Mouse (Mus musculus): ENCODE measurements at regions not wholly inside any gene's neighbourhood (a gene's known extent, or its start where the extent isn't known, plus 50 kb on each side); places are given as distances from the start of the nearest gene placed in this dataset.

- ATAC-seq (ENCODE audit: low FRiP score) = no peak
- Histone ChIP-seq H3K4me3 (ENCODE audit: low read depth, low read length) (no peak overlapping the region), H3K36me3 (ENCODE audit: control insufficient read depth, insufficient read depth, low read length) (no peaks in the 10 kb centered on the region), H3K4me2 (no peak overlapping the region), H3K9me3 (ENCODE audit: control insufficient read depth, low read length) (no peaks in the 10 kb centered on the region; the same call in 1 of the 2 replicates), H3K4me1 (ENCODE audit: control insufficient read depth, insufficient read depth, low read length) (no peaks in the 10 kb centered on the region), H3K27me3 (ENCODE audit: control insufficient read depth, insufficient read depth, low read length) (no peaks in the 10 kb centered on the region), H3K9ac (ENCODE audit: low read length) (no peak overlapping the region), H3K27ac (ENCODE audit: low read depth, low read length) (no peak overlapping the region)
- no peak for DNase-seq (ENCODE audit: low spot score, missing footprints)
- WGBS = 90% methylated on average over 2 of the region's 2 CpGs
These were observed 239.0 kb downstream of the Rplp1 start for GRCm38 (mm10) chr9:61675366-61675765.

DNA sequence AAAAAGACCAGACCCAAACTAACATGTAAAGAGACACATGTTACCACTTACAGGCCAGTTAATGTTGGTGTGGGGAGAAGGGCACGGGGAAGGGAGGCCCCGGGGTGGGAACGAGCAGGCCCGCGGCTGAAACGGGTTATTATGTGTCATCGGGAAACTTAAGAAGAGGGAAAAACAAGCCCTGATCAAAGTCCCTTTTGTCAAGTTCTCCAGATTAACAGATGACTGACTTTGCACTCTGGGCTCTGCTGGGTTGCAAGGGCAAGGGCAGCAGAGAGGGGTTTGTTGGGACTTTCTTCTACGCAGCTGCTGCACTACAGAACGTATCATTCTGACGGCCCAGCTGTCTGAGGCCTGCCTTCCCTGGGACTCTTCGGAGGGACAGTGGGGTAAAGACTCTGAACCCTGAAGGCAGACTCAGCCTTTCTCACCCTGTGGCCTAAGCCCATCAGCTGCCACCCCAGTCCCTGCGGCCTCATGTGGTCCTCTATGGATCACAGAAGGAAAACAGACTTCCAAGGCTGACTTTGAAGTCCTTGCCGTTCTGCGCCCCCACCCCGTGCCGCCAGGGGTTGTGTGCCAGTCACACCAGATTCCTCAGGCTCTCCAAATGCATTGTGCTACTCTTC is 240.7 kb downstream of the Rplp1 start:
- no peaks in the 10 kb centered on the region; the same call in 1 of the 2 replicates for H3K9me3 ChIP-seq (ENCODE audit: control insufficient read depth, low read length)
- WGBS = 65% methylated on average over 16 of the region's 16 CpGs
- DNase-seq (ENCODE audit: low spot score, missing footprints) = no peak
- no peaks in the 10 kb centered on the region for H3K36me3 ChIP-seq (ENCODE audit: control insufficient read depth, insufficient read depth, low read length)
- H3K4me3 ChIP-seq (ENCODE audit: low read depth, low read length) = no peak overlapping the region
- H3K4me1 ChIP-seq (ENCODE audit: control insufficient read depth, insufficient read depth, low read length) = no peaks in the 10 kb centered on the region
- ATAC-seq (ENCODE audit: low FRiP score) = no peak
- H3K27ac ChIP-seq (ENCODE audit: low read depth, low read length) = no peak overlapping the region
- H3K4me2 ChIP-seq = no peak overlapping the region
- H3K27me3 ChIP-seq (ENCODE audit: control insufficient read depth, insufficient read depth, low read length) = no peaks in the 10 kb centered on the region
- H3K9ac ChIP-seq (ENCODE audit: low read length) = no peak overlapping the region

DNA sequence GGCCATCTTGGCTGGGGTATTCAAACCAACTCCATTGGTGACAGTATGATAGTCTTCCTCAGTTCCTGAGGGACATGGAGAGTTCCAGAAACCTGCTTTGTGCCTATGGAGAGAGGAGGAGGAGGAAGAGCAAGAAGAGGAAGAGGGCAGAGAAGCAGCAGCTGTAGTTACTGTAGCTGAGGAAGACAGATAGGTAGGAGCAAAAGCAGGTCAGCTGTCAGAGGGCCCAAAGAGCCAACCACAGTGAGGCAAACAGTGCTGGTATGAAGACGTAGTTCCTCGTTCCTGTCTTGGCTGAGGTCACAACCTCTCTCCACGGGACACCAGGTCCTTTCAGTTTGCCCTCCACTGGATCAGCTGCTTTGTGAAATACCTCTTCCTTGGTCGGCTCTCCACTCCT is 243.4 kb downstream of the Rplp1 start:
- H3K4me1 ChIP-seq (ENCODE audit: control insufficient read depth, insufficient read depth, low read length) = no peaks in the 10 kb centered on the region
- no peak overlapping the region for H3K4me2 ChIP-seq
- H3K36me3 ChIP-seq (ENCODE audit: control insufficient read depth, insufficient read depth, low read length) = no peaks in the 10 kb centered on the region
- no peak overlapping the region for H3K9ac ChIP-seq (ENCODE audit: low read length)
- no peak for DNase-seq (ENCODE audit: low spot score, missing footprints)
- no peak for ATAC-seq (ENCODE audit: low FRiP score)
- WGBS = 57% methylated on average over 4 of the region's 4 CpGs
- no peaks in the 10 kb centered on the region; the same call in 1 of the 2 replicates for H3K9me3 ChIP-seq (ENCODE audit: control insufficient read depth, low read length)
- no peak overlapping the region for H3K4me3 ChIP-seq (ENCODE audit: low read depth, low read length)
- no peak overlapping the region for H3K27ac ChIP-seq (ENCODE audit: low read depth, low read length)
- H3K27me3 ChIP-seq (ENCODE audit: control insufficient read depth, insufficient read depth, low read length) = no peaks in the 10 kb centered on the region

DNA sequence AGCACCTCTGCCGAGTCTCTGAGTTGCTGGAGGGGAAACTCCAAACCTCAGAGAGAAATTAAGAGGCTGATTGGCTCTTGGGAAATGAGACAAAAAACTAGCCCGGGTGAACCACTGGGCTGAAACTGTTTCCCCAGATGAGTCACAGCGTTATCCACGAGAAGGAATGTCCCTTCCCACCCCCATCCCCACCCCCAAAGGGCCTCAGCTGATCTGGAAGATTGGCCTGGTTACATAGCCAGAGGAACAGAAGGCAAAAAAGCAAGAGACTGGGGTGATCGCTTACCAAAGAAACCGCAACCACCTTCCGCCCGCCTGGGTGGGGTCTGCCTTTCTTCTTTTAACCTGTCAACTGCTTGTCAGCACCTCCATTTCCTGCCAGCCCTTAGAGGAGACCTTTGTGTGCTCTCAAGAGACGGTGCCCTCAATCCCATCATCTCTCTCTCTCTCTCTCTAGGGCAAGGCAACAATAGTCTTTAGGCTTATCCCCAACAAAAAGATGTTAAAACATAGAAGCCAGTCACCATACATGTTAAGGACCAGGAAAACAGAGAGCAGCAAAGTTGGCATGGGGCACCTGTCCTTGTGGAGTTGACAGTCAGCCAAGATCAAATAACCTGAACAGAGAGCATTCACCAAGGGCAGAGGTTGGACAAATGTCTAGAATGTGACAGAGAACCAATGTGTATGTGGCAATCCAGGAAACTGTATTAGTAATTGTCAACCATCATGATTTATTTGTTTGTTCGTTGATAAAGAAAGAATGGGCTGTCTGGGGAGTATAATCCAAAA is 244.4 kb downstream of the Rplp1 start:
- no peak for ATAC-seq (ENCODE audit: low FRiP score)
- H3K27ac ChIP-seq (ENCODE audit: low read depth, low read length) = no peak overlapping the region
- WGBS = 53% methylated on average over 10 of the region's 10 CpGs

GRCm38 (mm10) chr9:61668723-61669122 is 245.6 kb downstream of the Rplp1 start:
- H3K9me3 ChIP-seq (ENCODE audit: control insufficient read depth, low read length) = no peaks in the 10 kb centered on the region; the same call in 1 of the 2 replicates
- no peak overlapping the region for H3K4me2 ChIP-seq
- H3K27ac ChIP-seq (ENCODE audit: low read depth, low read length) = no peak overlapping the region
- H3K9ac ChIP-seq (ENCODE audit: low read length) = no peak overlapping the region
- DNase-seq (ENCODE audit: low spot score, missing footprints) = no peak
- H3K4me1 ChIP-seq (ENCODE audit: control insufficient read depth, insufficient read depth, low read length) = no peaks in the 10 kb centered on the region
- ATAC-seq (ENCODE audit: low FRiP score) = no peak
- 72% methylated on average over 8 of the region's 8 CpGs for WGBS
- no peaks in the 10 kb centered on the region for H3K36me3 ChIP-seq (ENCODE audit: control insufficient read depth, insufficient read depth, low read length)
- no peak overlapping the region for H3K4me3 ChIP-seq (ENCODE audit: low read depth, low read length)
- no peaks in the 10 kb centered on the region for H3K27me3 ChIP-seq (ENCODE audit: control insufficient read depth, insufficient read depth, low read length)

More for the DNA sequence above, 244.4 kb downstream of the Rplp1 start:
- no peaks in the 10 kb centered on the region for H3K4me1 ChIP-seq (ENCODE audit: control insufficient read depth, insufficient read depth, low read length)
- H3K9ac ChIP-seq (ENCODE audit: low read length) = no peak overlapping the region
- no peaks in the 10 kb centered on the region; the same call in 1 of the 2 replicates for H3K9me3 ChIP-seq (ENCODE audit: control insufficient read depth, low read length)
- no peaks in the 10 kb centered on the region for H3K27me3 ChIP-seq (ENCODE audit: control insufficient read depth, insufficient read depth, low read length)
- H3K4me3 ChIP-seq (ENCODE audit: low read depth, low read length) = no peak overlapping the region
- DNase-seq (ENCODE audit: low spot score, missing footprints) = no peak
- H3K36me3 ChIP-seq (ENCODE audit: control insufficient read depth, insufficient read depth, low read length) = no peaks in the 10 kb centered on the region
- no peak overlapping the region for H3K4me2 ChIP-seq

DNA sequence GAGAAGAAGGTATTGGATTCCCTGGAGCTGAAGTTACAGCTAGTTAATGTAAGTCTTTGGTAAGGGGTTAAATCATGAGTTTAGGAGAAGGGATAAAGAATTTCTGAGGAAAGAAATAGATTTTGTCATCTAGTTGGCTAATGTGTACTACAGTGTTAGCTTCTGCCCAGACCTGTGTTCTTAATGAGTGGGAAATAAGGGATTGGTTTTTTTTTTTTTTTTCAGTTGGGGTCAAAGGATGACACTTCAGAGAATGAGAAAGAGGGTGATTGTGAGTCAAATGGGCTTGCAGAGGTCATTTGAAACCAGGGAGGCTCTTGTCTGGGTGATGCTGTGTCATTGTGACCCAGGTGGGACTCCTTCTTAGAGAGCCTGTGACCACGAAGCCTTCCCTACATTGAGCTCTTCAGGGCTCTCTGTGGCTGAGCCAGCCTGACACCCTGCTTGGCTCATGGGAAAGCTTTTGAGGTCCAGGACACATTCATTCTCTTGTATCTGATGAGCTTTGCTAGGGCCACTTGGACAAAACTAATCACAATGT is 246.1 kb downstream of the Rplp1 start:
- H3K36me3 ChIP-seq (ENCODE audit: control insufficient read depth, insufficient read depth, low read length) = no peaks in the 10 kb centered on the region
- H3K4me3 ChIP-seq (ENCODE audit: low read depth, low read length) = no peak overlapping the region
- ATAC-seq (ENCODE audit: low FRiP score) (no peak), DNase-seq (ENCODE audit: low spot score, missing footprints) (no peak)
- H3K27ac ChIP-seq (ENCODE audit: low read depth, low read length) = no peak overlapping the region
- no peak overlapping the region for H3K9ac ChIP-seq (ENCODE audit: low read length)
- no peaks in the 10 kb centered on the region for H3K4me1 ChIP-seq (ENCODE audit: control insufficient read depth, insufficient read depth, low read length)
- H3K9me3 ChIP-seq (ENCODE audit: control insufficient read depth, low read length) = no peaks in the 10 kb centered on the region; the same call in 1 of the 2 replicates
- 89% methylated on average over 1 of the region's 1 CpGs for WGBS
- H3K27me3 ChIP-seq (ENCODE audit: control insufficient read depth, insufficient read depth, low read length) = no peaks in the 10 kb centered on the region
- H3K4me2 ChIP-seq = no peak overlapping the region

DNA sequence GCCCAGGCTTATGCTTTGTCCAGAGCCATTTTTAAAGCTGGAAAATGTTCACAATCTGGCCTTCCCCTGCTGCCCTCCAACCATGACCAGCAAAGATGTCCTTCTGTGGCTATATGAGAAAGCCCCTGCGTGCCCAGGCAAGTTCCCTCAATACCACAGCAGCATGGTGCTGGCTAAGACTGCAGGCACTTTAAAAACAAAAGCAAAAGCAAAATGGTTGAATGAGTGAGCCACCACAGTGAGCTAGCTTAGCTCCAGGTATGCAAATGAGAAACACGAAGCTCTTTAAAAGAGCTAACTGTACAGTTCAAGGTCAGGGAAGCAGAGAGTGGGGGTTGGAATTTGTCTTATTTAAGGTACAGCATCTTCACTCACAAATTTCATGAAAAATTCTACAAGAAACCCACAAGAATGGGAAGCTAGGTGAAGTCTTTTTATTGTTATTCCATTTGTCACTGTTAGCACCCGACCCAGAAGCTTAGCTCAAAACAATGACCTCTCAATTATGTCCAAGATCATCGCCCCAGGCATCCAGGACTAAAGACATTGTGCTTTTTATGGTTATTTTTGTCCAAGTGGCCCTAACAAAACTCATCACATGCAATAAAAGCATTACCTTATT is 246.8 kb downstream of the Rplp1 start:
- H3K36me3 ChIP-seq (ENCODE audit: control insufficient read depth, insufficient read depth, low read length) = no peaks in the 10 kb centered on the region
- ATAC-seq (ENCODE audit: low FRiP score) (no peak), DNase-seq (ENCODE audit: low spot score, missing footprints) (no peak)
- H3K4me2 ChIP-seq = no peak overlapping the region
- no peaks in the 10 kb centered on the region; the same call in 1 of the 2 replicates for H3K9me3 ChIP-seq (ENCODE audit: control insufficient read depth, low read length)
- no peak overlapping the region for H3K27ac ChIP-seq (ENCODE audit: low read depth, low read length)
- H3K4me1 ChIP-seq (ENCODE audit: control insufficient read depth, insufficient read depth, low read length) = no peaks in the 10 kb centered on the region
- no peaks in the 10 kb centered on the region for H3K27me3 ChIP-seq (ENCODE audit: control insufficient read depth, insufficient read depth, low read length)
- no peak overlapping the region for H3K4me3 ChIP-seq (ENCODE audit: low read depth, low read length)
- WGBS = 71% methylated on average over 4 of the region's 4 CpGs
- H3K9ac ChIP-seq (ENCODE audit: low read length) = no peak overlapping the region

DNA sequence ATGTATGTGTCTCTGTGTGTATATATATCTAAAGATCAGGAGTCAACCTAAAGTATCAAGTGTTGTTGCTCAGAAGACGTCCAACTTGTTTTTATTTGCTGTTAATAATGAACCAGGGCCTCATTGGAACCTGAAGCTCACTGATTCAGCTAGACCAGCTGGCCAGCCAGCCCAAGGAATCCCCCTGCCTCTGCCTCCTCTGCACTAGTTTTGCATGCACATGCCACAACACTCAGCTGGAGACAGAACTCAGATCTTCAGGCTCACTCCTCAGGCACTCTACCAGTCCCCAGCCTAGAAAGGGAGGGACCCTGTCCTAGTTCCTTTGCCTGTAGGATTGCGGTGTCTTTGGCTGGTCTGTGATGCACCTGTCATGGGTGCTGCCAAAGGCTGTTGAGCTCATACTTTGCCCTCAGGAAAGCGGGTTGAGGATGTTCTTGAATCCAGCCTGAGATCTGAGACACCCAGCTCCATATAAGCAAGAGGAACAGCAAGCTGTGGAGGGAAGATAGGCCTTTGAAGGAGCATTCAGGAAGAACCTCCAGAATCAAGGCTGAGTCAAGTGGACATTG is 247.5 kb downstream of the Rplp1 start:
- 83% methylated on average over 3 of the region's 3 CpGs for WGBS
- H3K9me3 ChIP-seq (ENCODE audit: control insufficient read depth, low read length) = no peaks in the 10 kb centered on the region; the same call in 1 of the 2 replicates

More for the DNA sequence above, 247.5 kb downstream of the Rplp1 start:
- Histone ChIP-seq H3K4me1 (ENCODE audit: control insufficient read depth, insufficient read depth, low read length) (no peaks in the 10 kb centered on the region), H3K9ac (ENCODE audit: low read length) (no peak overlapping the region), H3K4me2 (no peak overlapping the region), H3K4me3 (ENCODE audit: low read depth, low read length) (no peak overlapping the region), H3K27ac (ENCODE audit: low read depth, low read length) (no peak overlapping the region), H3K36me3 (ENCODE audit: control insufficient read depth, insufficient read depth, low read length) (no peaks in the 10 kb centered on the region), H3K27me3 (ENCODE audit: control insufficient read depth, insufficient read depth, low read length) (no peaks in the 10 kb centered on the region)
- DNase-seq (ENCODE audit: low spot score, missing footprints) (no peak), ATAC-seq (ENCODE audit: low FRiP score) (no peak)
